ENCODE assay signal across 27 mouse cellular contexts in genomic region chr8:4627349-4627748, GRCm38 (mm10).
"Had no signal": no experiment of that assay in that cellular context is flagged by ENCODE, and none has a peak within 500 bp of the region (broad histone marks: within the 10 kb centered on the region; RNA-seq: fewer than 3 reads in every experiment).

No protein-coding gene starts in this region.

- H3K4me1 ChIP-seq: heart, embryonic 10.5 days; heart, embryonic 12.5 days; hindbrain, embryonic 10.5 days; hindbrain, embryonic 12.5 days; hindbrain, embryonic 15.5 days; kidney, embryonic 15.5 days; limb, embryonic 13.5 days; limb, embryonic 15.5 days; liver, embryonic 12.5 days had no signal

- H3K4me3 ChIP-seq: gastrocnemius, adult 2 months; heart, embryonic 10.5 days; heart, embryonic 12.5 days; hindbrain, embryonic 10.5 days; hindbrain, embryonic 12.5 days; hindbrain, embryonic 15.5 days; kidney, embryonic 15.5 days; left cerebral cortex, adult 2 months; limb, embryonic 13.5 days; limb, embryonic 15.5 days; liver, embryonic 12.5 days had no signal

- H3K27ac ChIP-seq: gastrocnemius, adult 2 months; heart, embryonic 10.5 days; hindbrain, embryonic 10.5 days; hindbrain, embryonic 12.5 days; hindbrain, embryonic 15.5 days; hindbrain, postnatal 0 days; kidney, embryonic 15.5 days; kidney, postnatal 0 days; left cerebral cortex, adult 2 months; limb, embryonic 13.5 days; limb, embryonic 15.5 days; liver, embryonic 12.5 days; liver, embryonic 14.5 days had no signal

- H3K9ac ChIP-seq: heart, embryonic 12.5 days; hindbrain, embryonic 12.5 days; hindbrain, embryonic 15.5 days; kidney, embryonic 15.5 days; limb, embryonic 13.5 days; limb, embryonic 15.5 days; liver, embryonic 12.5 days; liver, embryonic 14.5 days had no signal

- DNase-seq: gastrocnemius, adult 2 months; gastrocnemius, postnatal 10 days; gastrocnemius, postnatal 25 days; heart, postnatal 10 days; heart, postnatal 4 days; kidney, adult 11 months; kidney, adult 2 months; kidney, adult 9 months; kidney, postnatal 14 days; kidney, postnatal 36 days; layer of hippocampus, adult 9-11 months; layer of hippocampus, postnatal 36 days; left cerebral cortex, postnatal 4 days; lung, adult 18-20 months had no signal

- H3K27me3 ChIP-seq: heart, embryonic 12.5 days; hindbrain, embryonic 12.5 days; hindbrain, embryonic 15.5 days; kidney, embryonic 15.5 days; limb, embryonic 13.5 days; limb, embryonic 15.5 days; liver, embryonic 12.5 days had no signal

- H3K4me2 ChIP-seq: heart, embryonic 12.5 days; hindbrain, embryonic 12.5 days; hindbrain, embryonic 15.5 days; kidney, embryonic 15.5 days; limb, embryonic 13.5 days; limb, embryonic 15.5 days; liver, embryonic 12.5 days had no signal
